Mouse (Mus musculus) liver, embryonic 16.5 days (tissue): ENCODE measurements at regions not wholly inside any gene's neighbourhood (a gene's known extent, or its start where the extent isn't known, plus 50 kb on each side); places are given as distances from the start of the nearest gene placed in this dataset.

Source experiments
- ATAC-seq: fragments of 200-750 bp; cut with Nextera tagmentation; 2 replicates; pipeline ENCODE4 v1.8.0; 2017; ENCODE audit warnings: low read depth, mild to moderate bottlenecking, moderate number of reproducible peaks, moderate library complexity
- H3K27ac ChIP-seq: fragments of 300-500 bp; sonication (generic); 2 replicates; pipeline ENCODE4 v1.5.1; 2014; ENCODE audit warnings: mild to moderate bottlenecking, low read length
- H3K27me3 ChIP-seq: fragments of 300-500 bp; sonication (generic); 2 replicates; pipeline ENCODE4 v1.6.1; 2014; ENCODE audit warnings: low read depth, low read length, mixed read lengths; ENCODE audit not compliant: control insufficient read depth, insufficient read depth
- H3K36me3 ChIP-seq: fragments of 300-500 bp; sonication (generic); 2 replicates; pipeline ENCODE4 v1.6.1; 2014; ENCODE audit warnings: mild to moderate bottlenecking; ENCODE audit not compliant: control insufficient read depth, insufficient read depth
- H3K4me1 ChIP-seq: fragments of 300-500 bp; sonication (generic); 2 replicates; pipeline ENCODE4 v1.6.1; 2014; ENCODE audit warnings: low read depth, low read length, mixed read lengths; ENCODE audit not compliant: control insufficient read depth
- H3K4me2 ChIP-seq: fragments of 300-500 bp; sonication (generic); 2 replicates; pipeline ENCODE4 v1.6.1; 2014; ENCODE audit warnings: low read depth, low read length, mixed read lengths
- H3K4me3 ChIP-seq: fragments of 300-500 bp; sonication (generic); 2 replicates; pipeline ENCODE4 v1.5.1; 2014; ENCODE audit warnings: low read depth, mild to moderate bottlenecking, low read length
- H3K9ac ChIP-seq: fragments of 300-500 bp; sonication (generic); 2 replicates; pipeline ENCODE4 v1.6.1; 2014; ENCODE audit warnings: low read depth, low read length
- H3K9me3 ChIP-seq: fragments of 300-500 bp; sonication (generic); replicated peaks from 2 replicates; pipeline ENCODE4 v1.6.1; 2016; ENCODE audit warnings: low read length; ENCODE audit not compliant: control insufficient read depth
- WGBS: fragments of 180-500 bp; shearing (Covaris S2); extraction: QIAGEN DNeasy Blood & Tissue Kit; methylation state at CpG from one replicate; pipeline ENCODE4 v1.1.7; 2014; ENCODE audit not compliant: insufficient replicate concordance; 5-methylcytosine and 5-hydroxymethylcytosine counted together

DNA sequence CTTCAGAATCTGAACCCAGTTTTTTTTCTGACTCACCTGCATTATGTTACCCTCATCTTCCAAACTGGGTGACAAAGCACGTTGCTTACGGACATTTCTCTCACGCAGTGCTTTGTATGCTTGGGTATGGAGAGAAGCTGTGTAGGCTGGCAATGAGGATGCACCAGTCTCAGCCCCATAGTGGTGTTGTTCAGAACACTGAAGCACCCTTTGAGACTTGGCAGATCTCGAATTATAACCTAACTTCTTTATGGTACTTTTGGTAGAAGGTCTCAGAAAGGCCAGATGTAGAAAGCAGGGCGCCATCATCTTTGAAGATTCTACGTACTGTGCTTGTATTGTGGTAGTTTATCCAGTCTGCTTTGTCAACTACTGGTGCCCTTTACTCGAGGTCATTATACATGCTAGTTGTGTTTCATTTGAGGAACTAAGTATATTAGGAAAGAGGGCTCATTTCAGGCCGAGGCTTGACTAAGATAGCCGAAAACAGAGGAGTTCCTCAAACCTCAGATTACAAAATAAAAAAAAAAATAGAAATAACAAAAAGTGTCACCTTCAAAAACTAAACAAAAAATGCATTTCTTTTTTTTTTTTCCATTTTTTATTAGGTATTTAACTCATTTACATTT, 85.7 kb downstream of the Rgs2 start:
- Histone ChIP-seq H3K27me3 (no peaks in the 10 kb centered on the region), H3K4me2 (no peak overlapping the region), H3K9me3 (no peaks in the 10 kb centered on the region), H3K4me1 (no peaks in the 10 kb centered on the region), H3K36me3 (no peaks in the 10 kb centered on the region), H3K27ac (0 out of 2 replicates have a peak overlapping the region, but pooled peaks have one; percentile 71), H3K9ac (no peak overlapping the region), H3K4me3 (no peak overlapping the region)
- no peak for ATAC-seq
- 48% methylated on average over 9 of the region's 9 CpGs for WGBS

DNA sequence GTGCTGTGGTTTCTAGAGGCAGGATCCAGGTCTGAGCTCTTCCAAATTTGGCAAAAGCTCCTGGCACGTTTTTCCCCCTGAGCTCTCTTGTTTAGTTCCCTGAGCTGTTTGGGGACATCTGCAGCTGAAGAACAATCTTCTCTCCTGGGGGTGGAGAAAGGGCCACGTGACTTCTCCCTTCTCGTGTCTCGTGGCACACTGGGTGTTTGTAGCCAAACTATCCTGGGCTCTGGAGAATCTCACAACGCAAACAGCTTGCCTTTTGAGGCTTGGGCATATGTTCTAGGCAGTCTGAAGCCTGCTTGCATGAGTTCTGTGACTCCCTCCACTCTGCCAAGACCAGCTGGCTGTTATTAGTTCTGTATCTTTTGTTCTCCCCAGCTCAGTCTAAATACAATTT, 86.3 kb downstream of the Rgs2 start:
- no peak overlapping the region for H3K4me3 ChIP-seq
- 14% methylated on average over 5 of the region's 5 CpGs for WGBS
- no peaks in the 10 kb centered on the region for H3K36me3 ChIP-seq
- ATAC-seq: 0 out of 2 replicates have a peak, but pooled peaks have one; percentile 17
- no peaks in the 10 kb centered on the region for H3K27me3 ChIP-seq
- no peak overlapping the region for H3K9ac ChIP-seq
- no peaks in the 10 kb centered on the region for H3K4me1 ChIP-seq
- peak overlapping the region; percentile 71 for H3K27ac ChIP-seq
- no peak overlapping the region for H3K4me2 ChIP-seq
- H3K9me3 ChIP-seq: no peaks in the 10 kb centered on the region

DNA sequence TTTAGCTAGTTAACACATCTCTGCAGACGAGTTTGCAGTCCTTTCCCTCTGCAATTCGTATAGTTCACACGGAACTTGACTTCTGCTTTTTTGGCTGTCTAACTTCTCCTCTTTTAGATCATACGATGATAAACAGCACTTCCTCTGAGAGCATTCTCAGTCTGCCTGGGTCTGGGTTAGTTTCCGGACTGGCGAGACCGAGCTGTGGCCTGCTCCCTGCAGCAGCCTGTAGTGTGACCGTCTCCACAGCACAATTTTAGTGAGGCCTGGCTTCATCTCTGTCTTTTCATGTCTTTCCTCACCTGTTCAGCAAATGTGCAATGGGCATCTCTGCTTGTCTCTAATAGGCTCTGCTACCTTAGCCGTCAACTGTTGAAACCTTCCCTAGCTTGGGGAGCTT, 87.4 kb downstream of the Rgs2 start:
- H3K27ac ChIP-seq: peak overlapping the region; percentile 71
- ATAC-seq: peak; percentile 66
- H3K27me3 ChIP-seq: no peaks in the 10 kb centered on the region
- H3K4me1 ChIP-seq: no peaks in the 10 kb centered on the region
- H3K4me3 ChIP-seq: no peak overlapping the region
- 17% methylated on average over 9 of the region's 9 CpGs for WGBS
- H3K36me3 ChIP-seq: no peaks in the 10 kb centered on the region
- 0 out of 2 replicates have a peak overlapping the region, but pooled peaks have one; percentile 21 for H3K4me2 ChIP-seq
- no peak overlapping the region for H3K9ac ChIP-seq
- no peaks in the 10 kb centered on the region for H3K9me3 ChIP-seq

DNA sequence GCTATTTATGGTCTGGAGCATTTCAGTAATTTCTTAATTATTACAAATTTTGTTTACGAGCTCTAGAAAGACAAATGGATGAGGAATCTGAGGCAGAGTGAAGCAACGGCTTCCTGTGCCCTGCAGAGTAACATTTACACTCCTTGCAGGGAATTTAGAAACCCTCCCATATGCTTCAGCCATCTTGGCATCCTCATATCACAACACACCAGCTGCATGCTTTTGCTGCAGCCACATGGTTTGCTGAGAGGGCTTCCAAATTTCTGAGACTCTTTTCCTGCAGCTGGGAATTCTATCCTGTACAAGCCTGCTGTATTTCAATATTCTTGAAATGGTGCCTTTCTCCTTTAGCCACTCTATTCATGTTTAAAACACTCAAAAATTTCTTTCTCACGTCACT, 91.4 kb downstream of the Rgs2 start:
- Histone ChIP-seq H3K9ac (no peak overlapping the region), H3K4me1 (no peaks in the 10 kb centered on the region), H3K36me3 (no peaks in the 10 kb centered on the region), H3K9me3 (no peaks in the 10 kb centered on the region), H3K27me3 (no peaks in the 10 kb centered on the region), H3K27ac (no peak overlapping the region), H3K4me3 (no peak overlapping the region), H3K4me2 (no peak overlapping the region)
- WGBS: 59% methylated on average over 3 of the region's 3 CpGs
- ATAC-seq: no peak

DNA sequence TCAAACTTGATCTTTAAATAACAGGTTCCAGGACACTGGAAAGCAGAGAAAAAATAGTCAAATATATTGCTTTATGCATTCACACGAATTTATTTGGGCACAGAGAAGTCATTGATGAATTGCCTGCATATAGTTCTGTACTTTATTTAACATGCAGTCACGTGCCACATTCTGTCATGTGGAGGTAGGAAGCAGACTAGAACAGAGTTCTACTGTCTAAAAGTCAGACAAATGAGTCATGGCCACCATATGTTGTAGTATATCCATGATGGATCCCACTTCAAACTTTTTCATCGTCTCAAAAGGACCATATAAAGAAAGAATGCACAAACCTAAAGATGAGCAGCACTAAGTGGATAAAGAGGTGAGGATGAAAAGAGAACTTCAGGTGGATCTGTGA, 92.7 kb downstream of the Rgs2 start:
- Histone ChIP-seq H3K27ac (no peak overlapping the region), H3K27me3 (no peaks in the 10 kb centered on the region), H3K4me1 (no peaks in the 10 kb centered on the region), H3K9ac (no peak overlapping the region), H3K36me3 (no peaks in the 10 kb centered on the region), H3K4me3 (no peak overlapping the region), H3K4me2 (no peak overlapping the region), H3K9me3 (no peaks in the 10 kb centered on the region)
- no peak for ATAC-seq
- WGBS: 39% methylated on average over 3 of the region's 3 CpGs

DNA sequence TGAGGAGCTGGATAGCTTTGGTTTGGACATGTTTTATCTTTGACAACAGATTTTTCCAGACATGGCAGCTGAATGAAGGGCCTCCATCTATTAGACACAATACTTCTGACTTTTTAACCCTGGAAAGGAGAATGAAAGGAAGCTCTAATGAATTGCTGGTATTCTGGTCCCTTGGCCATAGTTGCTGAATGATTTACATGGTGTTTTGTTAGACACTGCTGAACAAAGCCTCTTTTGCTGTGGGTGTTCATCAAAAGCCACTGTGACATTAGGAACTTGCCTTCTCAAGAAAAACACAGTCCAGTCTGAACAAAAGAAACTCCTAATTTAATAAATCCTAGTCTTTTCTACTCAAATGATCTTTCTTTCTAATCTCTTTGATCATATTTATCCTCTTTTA, 93.4 kb downstream of the Rgs2 start:
- Histone ChIP-seq H3K9ac (no peak overlapping the region), H3K9me3 (no peaks in the 10 kb centered on the region), H3K4me3 (no peak overlapping the region), H3K4me2 (no peak overlapping the region), H3K4me1 (no peaks in the 10 kb centered on the region), H3K36me3 (no peaks in the 10 kb centered on the region), H3K27me3 (no peaks in the 10 kb centered on the region), H3K27ac (no peak overlapping the region)
- ATAC-seq: no peak

DNA sequence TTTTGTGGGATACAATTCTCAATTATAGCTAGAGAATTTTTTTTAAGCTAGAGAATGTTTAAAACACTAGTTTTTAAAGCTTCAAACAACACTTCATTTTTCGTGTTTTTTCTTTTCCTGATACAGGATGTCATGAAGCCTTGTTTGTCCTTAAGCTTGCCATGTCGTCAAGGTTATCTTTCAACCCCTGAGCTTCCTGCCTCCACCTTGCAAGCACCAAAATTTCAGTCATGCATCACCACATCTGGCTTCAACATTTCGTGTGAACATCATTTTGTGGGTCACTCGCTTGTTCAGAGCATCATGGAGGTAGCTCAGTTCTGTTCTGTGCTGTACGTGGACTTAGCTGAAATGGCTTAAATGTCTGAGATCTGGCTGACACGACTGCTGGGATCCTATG, 96.6 kb downstream of the Rgs2 start:
- Histone ChIP-seq H3K4me3 (no peak overlapping the region), H3K36me3 (no peaks in the 10 kb centered on the region), H3K27ac (no peak overlapping the region), H3K4me2 (no peak overlapping the region), H3K4me1 (no peaks in the 10 kb centered on the region), H3K27me3 (no peaks in the 10 kb centered on the region), H3K9me3 (no peaks in the 10 kb centered on the region), H3K9ac (no peak overlapping the region)
- ATAC-seq: no peak
- WGBS: 31% methylated on average over 6 of the region's 6 CpGs

DNA sequence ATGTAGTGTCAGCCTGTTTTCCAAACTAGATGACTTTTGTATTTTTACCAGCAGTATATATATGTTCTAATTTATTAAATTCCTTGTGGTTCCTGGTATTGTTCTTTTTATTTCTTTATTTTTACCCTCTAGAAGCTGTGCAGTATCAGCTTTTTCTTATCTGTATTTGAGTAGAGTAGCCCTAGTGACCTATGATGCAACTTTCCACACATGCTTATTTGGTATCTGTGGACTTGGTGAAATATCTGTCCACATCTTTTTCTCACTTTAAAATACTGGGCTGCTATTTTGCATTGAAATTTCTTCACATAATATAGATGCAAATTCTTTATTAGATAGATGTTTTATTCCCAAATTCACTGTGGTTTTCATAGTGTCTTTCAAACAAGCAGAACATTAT, 97.1 kb downstream of the Rgs2 start:
- Histone ChIP-seq H3K9me3 (no peaks in the 10 kb centered on the region), H3K4me1 (no peaks in the 10 kb centered on the region), H3K27ac (no peak overlapping the region), H3K36me3 (no peaks in the 10 kb centered on the region), H3K9ac (no peak overlapping the region), H3K27me3 (no peaks in the 10 kb centered on the region), H3K4me2 (no peak overlapping the region), H3K4me3 (no peak overlapping the region)
- ATAC-seq: peak; percentile 39; the same call in 1 of the 2 replicates

DNA sequence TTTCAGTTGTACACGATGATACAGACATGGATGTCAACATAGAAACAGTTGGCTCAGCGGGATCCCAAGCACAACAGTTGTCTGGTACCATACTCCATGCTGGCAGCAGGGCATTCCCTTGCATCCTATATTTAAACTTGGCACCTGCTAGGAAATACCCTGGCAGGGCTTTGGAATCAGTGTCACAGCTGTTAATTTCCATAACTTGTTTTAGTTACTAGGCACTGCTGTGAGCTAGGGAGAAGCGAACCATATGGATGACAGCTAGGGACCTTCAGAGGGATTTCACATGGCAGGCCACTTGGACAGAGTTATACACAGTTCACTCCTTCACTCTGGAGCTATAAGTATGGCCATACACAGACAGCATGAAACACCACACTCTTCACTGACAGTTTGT, 100.0 kb downstream of the Rgs2 start:
- H3K36me3 ChIP-seq: no peaks in the 10 kb centered on the region
- WGBS: 64% methylated on average over 3 of the region's 3 CpGs
- no peak for ATAC-seq
- H3K4me3 ChIP-seq: no peak overlapping the region
- no peaks in the 10 kb centered on the region for H3K9me3 ChIP-seq
- H3K27me3 ChIP-seq: no peaks in the 10 kb centered on the region
- no peaks in the 10 kb centered on the region for H3K4me1 ChIP-seq
- H3K4me2 ChIP-seq: no peak overlapping the region
- no peak overlapping the region for H3K27ac ChIP-seq
- no peak overlapping the region for H3K9ac ChIP-seq
